Mouse (Mus musculus) adrenal gland, adult 18-20 months (tissue): ENCODE results near the gene Usp17lc. TPM values are rescaled to one million over a fixed set of nuclear protein-coding genes. Genes with fewer than 3 reads are reported as not detected.
"Not testable (repeated sequence)": the region's sequence is repeated elsewhere in the genome, so short reads cannot be mapped to it uniquely, and the experiment has no call there.

Experiments used
- DNase-seq, 2 experiments: peaks; one replicate each; pipeline ENCODE4 v3.0.0; 2021 to 2022; ENCODE audit warnings: low spot score in 2 of 2
- long read RNA-seq, 2 experiments: library from polyadenylated mRNA; stranded (forward); transcript quantifications; one replicate each; pipeline ENCODE4 v2.0.0; 2021
- microRNA-seq, 2 experiments: library from miRNA; unstranded; fragments of <30 nt; microRNA quantifications; one replicate each; pipeline ENCODE4 v1.2.0; 2021; ENCODE audit warnings: borderline number of aligned reads in 2 of 2
- total RNA-seq, 2 experiments: library from RNA; stranded (reverse); gene quantifications; 1 replicate in 1 of 2; 2 replicates in 1 of 2; pipeline ENCODE4 v1.2.3; 2021

Usp17lc gene
- total RNA-seq = not detected
- long read RNA-seq, experiment 1 = 0 reads
- long read RNA-seq, experiment 2 = 0 reads

DNA sequence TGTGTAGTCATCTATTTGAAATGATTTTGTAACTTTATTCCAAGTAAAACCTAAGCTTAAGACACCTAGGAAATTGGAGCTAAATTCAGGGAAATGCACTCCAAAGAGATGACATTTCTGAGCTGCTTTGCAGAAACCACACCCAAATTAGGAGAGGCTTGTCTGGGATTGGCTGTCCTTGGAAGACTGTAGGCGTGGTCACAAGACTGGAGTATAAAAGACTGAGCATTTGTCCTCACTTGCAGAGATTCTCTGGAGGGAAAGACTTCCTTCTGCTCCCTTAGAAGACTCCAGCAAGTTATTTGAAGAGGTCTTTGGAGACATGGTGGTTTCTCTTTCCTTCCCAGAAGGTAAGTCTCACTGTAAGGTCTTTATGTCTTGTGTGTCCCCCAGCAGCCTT is at the start of gene Usp17lc:
TSS of gene Usp17lc (plus strand) at position 301 of the 400 bp plus-strand sequence.
- not testable (repeated sequence) for DNase-seq

DNA sequence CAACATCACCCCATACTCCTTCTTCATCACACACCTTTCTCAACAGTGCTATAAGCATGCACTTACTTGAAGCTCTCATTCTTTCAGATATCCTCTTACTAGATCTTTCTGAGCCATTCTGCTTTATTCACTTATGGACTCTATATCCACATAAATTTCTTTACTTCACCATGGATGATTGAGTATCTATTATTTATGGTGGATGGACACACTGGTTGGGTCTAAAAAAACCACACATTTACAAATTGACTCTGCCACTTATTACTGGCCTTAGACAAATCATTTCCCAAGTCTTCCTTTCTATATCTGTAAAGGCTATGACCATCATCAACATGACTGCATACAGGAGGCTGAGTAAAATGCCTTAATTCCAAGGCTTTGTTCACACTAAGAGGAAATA is 28.8 kb upstream of the Usp17lc start, which contains the start of gene Olfr603:
TSS of gene Olfr603 (minus strand) at position 101 of the 400 bp plus-strand sequence.
- DNase-seq = no peak

DNA sequence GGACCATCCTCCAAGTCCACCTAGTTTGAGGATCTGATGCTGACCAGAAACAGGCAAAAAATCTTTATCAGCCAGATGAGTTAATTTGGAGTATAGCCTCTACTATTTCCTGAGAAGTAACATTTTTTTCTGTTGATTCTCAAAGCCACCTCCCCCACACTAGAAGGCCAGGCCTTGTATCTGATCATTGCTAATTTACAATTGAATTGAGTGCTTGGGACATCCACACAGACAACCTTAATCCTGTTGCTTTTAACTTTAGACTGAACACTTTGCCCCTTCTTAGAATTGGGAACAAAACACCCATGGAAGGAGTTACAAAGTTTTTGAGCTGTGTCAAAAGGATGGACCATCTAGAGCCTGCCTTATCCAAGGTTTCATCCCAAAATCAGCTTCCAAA is 17.1 kb upstream of the Usp17lc start:
- no peak for DNase-seq

DNA sequence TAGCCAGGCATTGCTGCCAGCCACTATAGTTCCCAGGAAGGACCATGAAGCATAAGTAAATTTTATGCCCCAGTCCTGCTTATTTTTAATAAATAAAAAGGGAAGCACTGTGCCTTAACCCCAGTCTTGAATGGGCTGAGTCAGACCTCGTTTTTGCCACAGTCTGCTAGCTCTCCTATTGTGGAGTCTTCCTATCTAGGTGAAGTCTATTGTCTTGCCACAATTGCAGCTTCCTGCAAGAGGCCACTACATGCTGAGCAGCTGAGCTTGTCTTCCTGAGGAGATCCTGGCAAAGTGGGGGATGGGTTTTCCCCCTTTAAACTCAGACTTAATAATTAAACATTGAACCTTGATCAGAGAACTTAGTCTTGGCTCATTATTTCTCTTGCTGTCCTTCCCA is 15.9 kb upstream of the Usp17lc start:
- DNase-seq = no peak

DNA sequence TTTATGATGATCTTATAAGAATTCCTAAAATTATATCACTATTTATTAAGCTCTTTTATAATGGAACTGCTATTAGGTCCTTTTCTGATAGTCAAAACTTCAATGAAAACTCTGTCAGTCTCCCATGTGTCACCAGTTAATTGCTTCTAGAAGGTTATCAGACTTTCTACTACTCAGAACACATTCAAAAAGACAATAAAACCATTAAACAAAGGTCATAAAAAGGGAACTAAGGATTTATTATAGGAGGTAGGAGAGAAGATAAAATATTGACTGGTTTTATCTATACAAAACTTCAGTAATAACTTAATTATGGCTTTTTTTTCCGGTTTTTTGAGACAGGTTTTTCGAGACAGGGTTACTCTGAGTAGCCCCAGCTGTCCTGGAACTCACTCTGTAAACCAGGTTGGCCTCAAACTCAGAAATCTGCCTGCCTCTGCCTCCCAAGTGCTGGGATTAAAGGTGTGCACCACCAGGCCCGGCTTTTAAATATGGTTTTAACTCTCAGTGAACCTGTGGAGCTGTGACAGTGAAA is 8.3 kb upstream of the Usp17lc start:
- not testable (repeated sequence) for DNase-seq

DNA sequence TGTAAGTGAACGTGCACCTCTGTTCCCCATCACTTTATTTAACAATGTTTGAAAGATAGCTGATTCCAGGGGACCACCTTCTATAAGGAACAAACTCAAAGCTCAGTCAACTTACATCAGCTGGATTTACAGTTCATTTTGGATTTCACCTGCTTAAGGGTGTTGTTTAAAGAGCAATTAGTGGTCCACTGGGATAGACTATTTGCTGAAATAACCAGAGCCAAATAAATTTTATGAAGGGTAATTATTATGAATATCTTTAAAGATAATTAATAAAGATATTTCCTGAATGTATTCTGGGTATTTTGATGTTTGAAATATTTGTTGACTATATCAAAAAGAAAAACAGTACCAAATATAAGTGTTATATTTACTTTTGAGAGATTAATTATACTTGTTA is 30.5 kb downstream of the Usp17lc start, which contains the start of gene Olfr605:
TSS of gene Olfr605 (minus strand) at position 101 of the 400 bp plus-strand sequence.
- no peak for DNase-seq

DNA sequence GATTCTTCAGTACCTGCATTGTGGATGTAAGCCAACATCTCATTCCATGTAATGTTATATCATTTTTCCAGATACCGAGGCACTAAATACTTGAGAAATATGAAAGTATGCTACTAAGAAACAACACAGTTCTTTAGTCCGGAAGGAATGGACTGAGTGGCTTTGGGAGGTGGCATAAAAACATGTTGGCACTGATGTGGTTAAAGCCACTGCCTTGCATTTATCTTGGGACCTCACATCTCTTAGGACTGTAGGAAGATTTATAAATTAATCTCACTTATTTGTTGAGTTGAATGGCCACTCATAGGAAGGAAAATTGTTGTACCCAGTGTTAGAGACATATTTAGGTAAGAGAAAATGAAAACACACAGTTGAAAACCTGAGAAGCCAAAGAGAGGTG is 33.9 kb downstream of the Usp17lc start, which contains the start of gene Olfr606:
TSS of gene Olfr606 (plus strand) at position 301 of the 400 bp plus-strand sequence.
- no peak for DNase-seq

DNA sequence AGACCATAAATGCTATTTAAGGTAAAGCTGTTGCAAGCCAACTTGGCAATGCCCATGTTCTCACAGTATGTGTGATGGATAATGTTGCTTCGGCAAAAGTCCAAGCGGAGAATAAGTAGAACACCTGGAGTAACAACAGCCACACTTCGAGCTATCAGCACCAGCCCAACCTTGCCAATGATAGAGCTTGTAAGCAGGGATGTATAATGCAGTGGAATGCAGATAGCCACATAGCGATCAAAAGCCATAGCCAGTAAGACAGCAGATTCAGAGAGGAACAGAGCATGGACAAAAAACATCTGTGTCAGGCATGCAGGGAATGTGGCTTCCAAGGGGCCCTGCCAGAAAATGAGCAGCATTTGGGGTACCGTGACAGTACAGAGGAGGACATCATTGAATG is 45.7 kb downstream of the Usp17lc start:
- no peak for DNase-seq

Small RNA genes within 50 kb of the gene (microRNA-seq; reads per million reads assigned to microRNA genes)
- 0 reads per million in 2 experiments for gene Gm25774

Other genes starting within 250 kb of the Usp17lc start
- not detected for gene Olfr591, start 236.7 kb upstream of the Usp17lc start, total RNA-seq
- not detected for gene Olfr592, start 230.3 kb upstream of the Usp17lc start, total RNA-seq
- gene Olfr593, start 203.2 kb upstream of the Usp17lc start, total RNA-seq = not detected
- gene Olfr594, start 198.1 kb upstream of the Usp17lc start, total RNA-seq = not detected
- gene Usp17ld, start 162.6 kb upstream of the Usp17lc start, total RNA-seq = not detected
- not detected for gene Olfr596, start 109.4 kb upstream of the Usp17lc start, total RNA-seq
- not detected for gene Olfr597, start 98.8 kb upstream of the Usp17lc start, total RNA-seq
- gene Olfr598, start 91.5 kb upstream of the Usp17lc start, total RNA-seq = not detected
- gene Olfr599, start 79.2 kb upstream of the Usp17lc start, total RNA-seq = not detected
- gene Olfr600, start 65.4 kb upstream of the Usp17lc start, total RNA-seq = not detected
- not detected for gene Olfr601, start 52.4 kb upstream of the Usp17lc start, total RNA-seq
- gene Olfr603, start 28.9 kb upstream of the Usp17lc start, total RNA-seq = not detected
- not detected for gene Olfr605, start 30.4 kb downstream of the Usp17lc start, total RNA-seq
- gene Olfr606, start 34.0 kb downstream of the Usp17lc start, total RNA-seq = not detected
- gene Olfr607, start 49.1 kb downstream of the Usp17lc start, total RNA-seq = not detected
- not detected for gene Olfr608, start 54.8 kb downstream of the Usp17lc start, total RNA-seq
- not detected for gene Olfr609, start 83.0 kb downstream of the Usp17lc start, total RNA-seq
- gene Olfr610, start 97.0 kb downstream of the Usp17lc start, total RNA-seq = not detected
- gene Olfr611, start 105.8 kb downstream of the Usp17lc start, total RNA-seq = not detected
- not detected for gene Olfr612, start 127.6 kb downstream of the Usp17lc start, total RNA-seq
- gene Olfr613, start 133.0 kb downstream of the Usp17lc start, total RNA-seq = not detected
- gene Olfr615, start 141.0 kb downstream of the Usp17lc start, total RNA-seq = not detected
- gene Olfr616, start 154.1 kb downstream of the Usp17lc start, total RNA-seq = not detected
- not detected for gene Olfr617, start 158.0 kb downstream of the Usp17lc start, total RNA-seq
- not detected for gene Olfr618, start 175.0 kb downstream of the Usp17lc start, total RNA-seq
- not detected for gene Olfr619, start 185.5 kb downstream of the Usp17lc start, total RNA-seq
- not detected for gene Olfr620, start 197.5 kb downstream of the Usp17lc start, total RNA-seq
- gene Olfr622, start 227.6 kb downstream of the Usp17lc start, total RNA-seq = not detected
- gene Olfr623, start 248.6 kb downstream of the Usp17lc start, total RNA-seq = not detected